Mouse (Mus musculus): ENCODE measurements around the gene Hhat. TPM values are rescaled to one million over a fixed set of nuclear protein-coding genes. Genes with fewer than 3 reads are reported as not detected.

Hhat gene
- total RNA-seq, 2 experiments from 2014 or later, result 1.6 to 3.3 TPM

DNA sequence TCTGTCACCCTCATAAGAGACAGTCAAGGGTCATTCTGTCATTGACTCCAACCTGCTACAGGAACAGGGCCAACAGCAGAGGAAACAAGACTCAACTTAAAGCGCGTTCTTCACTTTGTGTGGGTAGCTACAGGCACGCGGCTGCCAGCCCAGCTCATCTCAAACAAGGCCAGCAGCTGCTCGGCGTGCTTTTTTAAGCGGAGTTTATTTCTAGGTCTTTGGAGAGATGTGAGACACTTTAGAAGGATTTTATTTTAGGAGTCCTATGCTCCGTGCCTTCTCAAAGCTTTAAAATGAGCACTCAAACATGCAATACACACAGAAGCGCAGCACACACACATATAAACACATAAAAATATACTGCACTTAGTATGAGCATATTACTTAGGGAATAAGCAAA lies 183.6 kb downstream of the Hhat start:
- intact Hi-C loops (cut with DNase I), result no loop called here
- DNase-seq (ENCODE audit: low spot score), result no peak

GRCm38 (mm10) chr1:192585289-192585688 lies 185.7 kb downstream of the Hhat start:
- intact Hi-C loops (cut with DNase I), result no loop called here
- DNase-seq (ENCODE audit: low spot score), result no peak

- no peak for DNase-seq (ENCODE audit: low spot score)
- intact Hi-C loops (cut with DNase I), result no loop called here
Observed at GRCm38 (mm10) chr1:192582921-192583320, 188.1 kb downstream of the Hhat start.

GRCm38 (mm10) chr1:192564691-192565090 lies 206.3 kb downstream of the Hhat start:
- intact Hi-C loops (cut with DNase I), result no loop called here
- DNase-seq (ENCODE audit: low spot score), result no peak

DNA sequence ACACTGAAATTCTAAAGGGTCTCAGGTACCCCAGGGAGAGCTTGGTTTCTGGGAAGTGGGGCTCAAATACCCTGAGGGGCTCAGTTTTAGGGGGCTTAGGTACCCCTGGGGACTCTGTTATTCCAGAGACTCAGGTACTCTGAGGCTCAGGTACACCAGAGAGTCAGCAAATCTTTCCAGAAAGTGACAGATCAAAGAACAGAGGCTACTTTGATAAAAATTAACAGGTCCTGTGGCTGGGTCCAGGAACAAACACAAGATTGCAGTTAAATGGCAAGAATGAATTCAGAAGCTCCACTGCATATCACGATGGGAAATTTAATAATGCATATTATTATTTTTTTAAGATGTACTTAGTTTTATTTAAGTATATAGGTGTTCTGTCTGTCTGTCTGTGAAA lies 211.7 kb downstream of the Hhat start:
- no peak for DNase-seq (ENCODE audit: low spot score)
- intact Hi-C loops (cut with DNase I), result no loop called here

GRCm38 (mm10) chr1:192557978-192558594 lies 212.9 kb downstream of the Hhat start:
- DNase-seq (ENCODE audit: low spot score), result no peak
- intact Hi-C loops (cut with DNase I), result no loop called here

DNA sequence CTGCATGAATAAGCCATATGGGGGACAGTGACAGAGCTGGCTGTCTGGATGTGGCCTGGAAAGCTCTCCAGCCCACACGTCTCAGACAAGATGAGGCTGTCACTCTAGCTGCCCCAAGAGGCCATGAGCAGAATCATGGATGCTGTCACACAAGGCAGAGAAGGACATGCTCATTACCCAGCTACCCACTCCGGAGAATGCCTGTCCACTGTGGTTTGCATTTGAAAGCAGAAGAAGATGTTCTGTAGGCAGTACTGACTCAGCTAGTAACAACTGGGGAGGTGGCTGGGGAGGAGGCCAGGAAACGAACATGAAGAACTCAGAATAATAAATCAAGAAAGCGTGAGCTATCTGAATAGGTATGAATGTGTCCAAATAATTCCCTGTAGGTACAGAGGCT lies 215.5 kb downstream of the Hhat start:
- intact Hi-C loops (cut with DNase I), result no loop called here
- no peak for DNase-seq (ENCODE audit: low spot score)

GRCm38 (mm10) chr1:192550561-192550960 lies 220.5 kb downstream of the Hhat start:
- intact Hi-C loops (cut with DNase I), result no loop called here
- no peak for DNase-seq (ENCODE audit: low spot score)

- intact Hi-C loops (cut with DNase I), result no loop called here
- DNase-seq (ENCODE audit: low spot score), result no peak
Observed at GRCm38 (mm10) chr1:192546843-192547242, 224.2 kb downstream of the Hhat start.

GRCm38 (mm10) chr1:192544901-192545300 lies 226.1 kb downstream of the Hhat start:
- DNase-seq (ENCODE audit: low spot score), result no peak
- intact Hi-C loops (cut with DNase I), result no loop called here

DNA sequence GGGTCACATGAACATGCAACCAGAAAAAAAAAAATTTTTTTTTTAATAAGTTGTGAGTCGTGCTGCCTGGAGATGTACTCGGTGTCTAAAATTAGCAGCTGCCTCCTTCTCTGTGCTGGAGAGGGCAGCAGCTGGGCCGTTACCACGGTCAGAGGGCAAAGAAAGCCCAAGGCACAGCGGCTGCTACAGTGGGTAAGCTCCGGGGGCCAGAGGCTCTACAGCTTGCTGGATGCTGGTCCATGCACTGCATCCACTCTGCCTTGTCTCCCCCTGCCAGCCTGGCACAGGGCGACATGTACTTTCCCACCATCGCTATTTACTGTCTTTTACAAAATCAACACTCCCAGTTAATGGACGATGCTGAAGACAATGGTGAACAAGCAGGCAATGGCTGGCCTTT lies 226.9 kb downstream of the Hhat start:
- intact Hi-C loops (cut with DNase I), result no loop called here
- no peak for DNase-seq (ENCODE audit: low spot score)

- intact Hi-C loops (cut with DNase I), result no loop called here
Observed at GRCm38 (mm10) chr1:192543686-192544085, 227.3 kb downstream of the Hhat start.

GRCm38 (mm10) chr1:192542093-192542492 lies 228.9 kb downstream of the Hhat start:
- intact Hi-C loops (cut with DNase I), result no loop called here
- DNase-seq (ENCODE audit: low spot score), result no peak

More at GRCm38 (mm10) chr1:192543686-192544085, 227.3 kb downstream of the Hhat start:
- no peak for DNase-seq (ENCODE audit: low spot score)

GRCm38 (mm10) chr1:192537169-192537568 lies 233.9 kb downstream of the Hhat start:
- intact Hi-C loops (cut with DNase I), result no loop called here
- DNase-seq (ENCODE audit: low spot score), result no peak

DNA sequence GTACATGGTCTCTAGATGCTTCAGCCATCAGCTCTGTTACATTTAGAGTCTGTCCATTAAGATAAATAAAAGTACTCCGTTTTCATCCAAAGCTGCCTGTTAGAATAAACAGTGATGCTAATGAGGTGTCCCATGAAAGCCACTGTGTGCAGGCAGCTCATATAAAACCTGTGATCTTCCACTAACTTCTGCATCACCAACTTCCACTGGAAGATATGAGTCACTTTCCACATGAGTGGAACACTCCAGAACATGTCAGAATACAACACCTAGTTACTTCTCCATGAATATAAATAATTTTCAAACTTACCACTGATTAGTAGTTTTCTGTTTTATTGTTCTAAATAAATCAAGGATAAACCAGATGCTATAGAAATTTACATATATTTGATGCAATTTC lies 234.6 kb downstream of the Hhat start:
- no peak for DNase-seq (ENCODE audit: low spot score)
- intact Hi-C loops (cut with DNase I), result no loop called here

DNA sequence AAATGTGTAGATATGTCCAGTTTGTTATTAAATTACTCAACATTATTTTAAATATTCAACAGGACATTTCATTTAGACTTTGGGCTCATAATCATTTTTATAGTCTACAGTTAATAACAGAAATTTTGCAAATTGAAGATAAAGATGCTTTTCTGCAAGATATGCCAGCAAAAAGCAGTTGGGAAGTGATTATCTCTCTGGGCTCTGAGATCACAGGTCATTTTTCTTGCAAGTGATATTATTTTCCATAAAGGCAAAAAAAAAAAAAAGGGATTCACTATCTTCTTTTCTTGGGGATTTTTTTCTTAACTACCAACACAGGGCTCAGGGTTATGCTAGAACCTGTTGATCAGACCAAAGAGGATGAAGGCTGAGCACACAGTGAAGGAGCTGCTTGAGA lies 238.0 kb downstream of the Hhat start:
- DNase-seq (ENCODE audit: low spot score), result no peak
- intact Hi-C loops (cut with DNase I), result no loop called here

- intact Hi-C loops (cut with DNase I), result no loop called here
- no peak for DNase-seq (ENCODE audit: low spot score)
Observed at GRCm38 (mm10) chr1:192532212-192532611, 238.8 kb downstream of the Hhat start.

GRCm38 (mm10) chr1:192531490-192532146 lies 239.4 kb downstream of the Hhat start:
- no peak for DNase-seq (ENCODE audit: low spot score)
- intact Hi-C loops (cut with DNase I), result no loop called here

GRCm38 (mm10) chr1:192525711-192526350 lies 245.2 kb downstream of the Hhat start:
- DNase-seq (ENCODE audit: low spot score), result no peak
- intact Hi-C loops (cut with DNase I), result no loop called here

- no peak for DNase-seq (ENCODE audit: low spot score)
- intact Hi-C loops (cut with DNase I), result loop anchor here (5.0 kb wide), 1 partner anchor 65 kb away; no protein-coding TSS in a partner anchor
Observed at GRCm38 (mm10) chr1:192522376-192523178, 248.4 kb downstream of the Hhat start.

Data from heart, postnatal 25 days (tissue).